Mouse (Mus musculus): ENCODE results near the gene Prrx1. TPM values are rescaled to one million over a fixed set of nuclear protein-coding genes. Genes with fewer than 3 reads are reported as not detected.

The Prrx1 gene
- 15.4 and 64.0 TPM in 2 replicates for polyA plus RNA-seq (2012; rRNA removed)

DNA sequence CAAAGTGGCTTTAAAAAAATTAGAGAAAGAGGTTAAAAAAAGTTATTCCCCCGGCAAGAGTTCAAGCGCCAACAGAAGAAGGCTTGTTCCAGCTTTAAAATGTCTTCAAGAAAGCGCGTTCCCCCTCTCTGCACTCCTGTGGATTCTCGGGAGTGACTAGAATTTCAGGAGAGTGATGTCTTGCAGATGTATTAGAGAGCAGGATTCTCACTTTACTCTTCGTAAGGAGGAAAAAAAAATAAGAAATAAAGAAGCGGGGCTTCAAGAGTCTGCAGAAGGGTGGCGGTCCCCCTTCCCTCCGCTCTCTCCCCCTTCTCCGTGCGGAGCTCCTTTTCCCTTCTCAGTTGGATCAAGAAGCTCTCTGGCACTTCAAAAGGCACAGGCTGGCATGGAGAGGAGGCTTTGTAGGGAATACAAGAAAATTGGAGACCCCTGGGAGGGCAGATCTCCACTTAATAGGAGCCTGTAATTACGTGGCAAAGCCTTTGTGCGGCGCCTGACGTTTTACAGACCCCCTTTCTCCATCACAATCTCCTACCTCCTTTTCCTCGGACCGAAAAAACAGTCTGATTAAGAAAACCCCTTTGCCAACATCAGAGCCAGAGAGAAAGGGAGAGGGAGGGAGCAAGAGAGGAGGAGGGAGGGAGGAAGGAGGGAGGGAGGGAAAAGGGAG, at the start of gene Prrx1:
Gene Prrx1, minus strand, starts transcription at position 610 of the 673 bp plus-strand sequence.

Other genes with a start within 250 kb of the Prrx1 start
- gene Mroh9, start 228.0 kb downstream of the Prrx1 start, polyA plus RNA-seq (2012; rRNA removed) = not detected in 2 replicates
- 13.7 and 17.9 TPM in 2 replicates for gene Gorab, start 90.0 kb upstream of the Prrx1 start, polyA plus RNA-seq (2012; rRNA removed)